Mouse (Mus musculus) kidney, adult 2 months (tissue): ENCODE results near the gene Slc1a1. TPM values are rescaled to one million over a fixed set of nuclear protein-coding genes. Genes with fewer than 3 reads are reported as not detected.

ENCODE experiments used
- DNase-seq: peaks from one replicate; pipeline ENCODE4 v3.0.0; 2021
- H3K27ac ChIP-seq: fragments of 200-500 bp; 2 replicates; pipeline ENCODE4 v1.5.1; 2012; ENCODE audit warnings: low read depth, low read length, control low read depth, inconsistent platforms; ENCODE audit not compliant: insufficient read depth
- H3K27me3 ChIP-seq: fragments of 200-500 bp; replicated peaks from 2 replicates; pipeline ENCODE4 v1.6.1; 2012; ENCODE audit warnings: mild to moderate bottlenecking, moderate library complexity, low read length, inconsistent platforms; ENCODE audit not compliant: control insufficient read depth, insufficient read depth
- H3K36me3 ChIP-seq: fragments of 200-500 bp; 2 replicates; pipeline ENCODE4 v1.6.1; 2012; ENCODE audit warnings: mild to moderate bottlenecking, moderate library complexity, low read length, inconsistent platforms; ENCODE audit not compliant: control insufficient read depth, insufficient read depth
- H3K4me1 ChIP-seq: fragments of 200-500 bp; 2 replicates; pipeline ENCODE4 v1.6.1; 2011; ENCODE audit warnings: low read length; ENCODE audit not compliant: control insufficient read depth, insufficient read depth
- H3K4me3 ChIP-seq: fragments of 200-500 bp; 2 replicates; pipeline ENCODE4 v1.5.1; 2011; ENCODE audit warnings: mild to moderate bottlenecking, low read depth, low read length, control low read depth; ENCODE audit not compliant: insufficient read depth
- CTCF ChIP-seq: fragments of 200-500 bp; conservative IDR thresholded peaks from 2 replicates; pipeline ENCODE4 v1.5.1; 2011; ENCODE audit warnings: low read depth, mild to moderate bottlenecking, control low read depth, low read length, moderate library complexity, mixed read lengths; ENCODE audit not compliant: insufficient read depth, insufficient read length
- POLR2A ChIP-seq: fragments of 200-500 bp; IDR thresholded peaks from one replicate; pipeline ENCODE4 v1.6.1; 2011; ENCODE audit warnings: low read depth, low read length, control low read depth
- WGBS: fragments of 180-500 bp; shearing (Covaris S2); methylation state at CpG from one replicate; pipeline ENCODE4 v1.1.7; 2018; 5-methylcytosine and 5-hydroxymethylcytosine counted together
- polyA plus RNA-seq: library from polyadenylated mRNA; depleted of rRNA; stranded (reverse); fragments of >200 nt; gene quantifications from 2 replicates; pipeline ENCODE4 v1.2.3, GENCODE M21; 2012

The Slc1a1 gene
- polyA plus RNA-seq, 1 experiment, result 86.5 TPM

GRCm38 (mm10) chr19:28897497-28897896, 62.6 kb downstream of the Slc1a1 start:
- Histone ChIP-seq H3K27me3 (no peaks in the 10 kb centered on the region), H3K4me1 (no peaks in the 10 kb centered on the region), H3K27ac (no peak overlapping the region), H3K36me3 (no peaks in the 10 kb centered on the region; the same call in none of the 2 replicates), H3K4me3 (no peak overlapping the region)
- TF ChIP-seq POLR2A (no peak), CTCF (no peak)
- WGBS, result 83% methylated on average over 9 of the region's 9 CpGs
- DNase-seq, result no peak

DNA sequence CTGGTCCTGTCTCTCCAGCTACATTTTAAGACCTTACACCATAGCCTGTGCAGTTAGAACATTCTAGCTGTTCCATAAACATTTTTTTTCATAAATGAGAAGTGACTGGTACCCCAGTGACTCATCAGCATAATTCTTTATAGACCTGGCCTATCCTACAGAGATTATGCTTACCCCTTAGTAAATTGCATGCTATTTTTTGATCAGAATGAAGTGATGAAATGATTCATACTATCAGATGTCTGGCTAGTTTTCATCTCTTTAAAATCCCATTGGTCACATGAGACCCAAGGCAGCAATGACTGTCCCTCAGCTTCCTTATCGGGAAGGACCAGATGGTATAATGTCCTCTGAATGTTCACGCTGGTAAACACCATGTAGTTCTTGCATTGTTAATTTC, 65.9 kb downstream of the Slc1a1 start:
- Histone ChIP-seq H3K27me3 (no peaks in the 10 kb centered on the region), H3K36me3 (no peaks in the 10 kb centered on the region; the same call in 1 of the 2 replicates), H3K4me3 (no peak overlapping the region), H3K27ac (no peak overlapping the region), H3K4me1 (no peaks in the 10 kb centered on the region)
- WGBS, result 91% methylated on average over 2 of the region's 2 CpGs
- TF ChIP-seq POLR2A, result no peak
- no peak for TF ChIP-seq CTCF
- no peak for DNase-seq

- Histone ChIP-seq H3K4me1 (no peaks in the 10 kb centered on the region), H3K27ac (no peak overlapping the region), H3K4me3 (no peak overlapping the region), H3K27me3 (no peaks in the 10 kb centered on the region), H3K36me3 (no peaks in the 10 kb centered on the region; the same call in 1 of the 2 replicates)
- WGBS, result 56% methylated on average over 2 of the region's 2 CpGs
- TF ChIP-seq POLR2A (no peak), CTCF (no peak)
- no peak for DNase-seq
Measured at GRCm38 (mm10) chr19:28902111-28902510, 67.3 kb downstream of the Slc1a1 start.

DNA sequence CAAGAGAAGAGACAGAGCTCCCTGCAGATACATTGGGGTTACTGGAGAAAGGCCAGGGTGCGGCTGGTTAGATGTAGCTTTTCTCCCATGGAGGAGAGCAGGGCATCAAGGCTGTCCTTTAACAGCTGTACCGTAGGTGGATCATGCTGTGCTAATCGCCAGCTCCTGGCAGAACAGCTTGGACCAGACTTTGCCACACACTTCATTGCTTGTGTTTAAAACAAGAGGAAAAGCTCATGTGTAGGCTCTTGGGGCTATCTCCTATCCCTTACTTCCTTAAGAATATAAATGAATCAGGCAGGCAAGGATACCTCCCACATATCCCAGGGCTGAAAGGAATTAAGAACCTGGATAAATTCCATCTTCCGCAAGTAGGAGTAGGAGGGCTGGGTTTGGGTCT, 68.0 kb downstream of the Slc1a1 start:
- H3K27me3 ChIP-seq, result no peaks in the 10 kb centered on the region
- no peak for TF ChIP-seq POLR2A
- TF ChIP-seq CTCF, result no peak
- H3K4me1 ChIP-seq, result no peaks in the 10 kb centered on the region
- WGBS, result 82% methylated on average over 4 of the region's 4 CpGs
- no peaks in the 10 kb centered on the region; the same call in 1 of the 2 replicates for H3K36me3 ChIP-seq
- no peak overlapping the region for H3K4me3 ChIP-seq
- no peak overlapping the region for H3K27ac ChIP-seq
- no peak for DNase-seq

DNA sequence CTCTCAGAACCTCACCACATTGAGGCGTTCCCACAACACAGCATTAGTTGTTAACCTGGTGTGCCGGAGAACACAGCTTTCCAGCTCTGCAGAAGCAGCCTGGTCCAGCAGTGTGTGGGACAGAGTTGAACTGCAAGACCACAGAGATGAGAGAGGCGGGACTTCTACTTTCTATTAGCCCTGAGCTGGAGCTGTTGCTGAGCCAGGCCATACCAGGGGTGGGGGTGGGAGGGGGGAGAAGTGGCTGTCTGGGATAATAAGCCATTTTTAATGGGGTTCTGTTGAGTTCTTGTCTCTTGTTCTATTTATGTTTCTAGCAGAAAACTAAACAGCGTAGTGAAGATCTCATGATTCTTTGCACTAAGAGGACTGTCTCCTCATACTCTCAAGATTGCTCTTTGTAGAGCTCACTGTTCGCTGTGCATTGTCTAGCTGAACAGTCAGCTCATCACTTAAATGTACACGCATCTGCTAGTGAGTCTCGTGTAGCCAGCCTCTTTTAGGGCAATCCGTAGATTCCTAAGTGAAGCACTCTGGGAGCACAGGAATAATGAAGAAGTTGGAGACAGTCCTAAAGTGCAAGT, 68.8 kb downstream of the Slc1a1 start:
- WGBS, result 91% methylated on average over 8 of the region's 8 CpGs
- DNase-seq, result no peak
- no peaks in the 10 kb centered on the region for H3K27me3 ChIP-seq
- no peaks in the 10 kb centered on the region for H3K4me1 ChIP-seq
- H3K4me3 ChIP-seq, result no peak overlapping the region
- TF ChIP-seq POLR2A, result no peak
- no peak for TF ChIP-seq CTCF
- H3K36me3 ChIP-seq, result no peaks in the 10 kb centered on the region
- no peak overlapping the region for H3K27ac ChIP-seq

DNA sequence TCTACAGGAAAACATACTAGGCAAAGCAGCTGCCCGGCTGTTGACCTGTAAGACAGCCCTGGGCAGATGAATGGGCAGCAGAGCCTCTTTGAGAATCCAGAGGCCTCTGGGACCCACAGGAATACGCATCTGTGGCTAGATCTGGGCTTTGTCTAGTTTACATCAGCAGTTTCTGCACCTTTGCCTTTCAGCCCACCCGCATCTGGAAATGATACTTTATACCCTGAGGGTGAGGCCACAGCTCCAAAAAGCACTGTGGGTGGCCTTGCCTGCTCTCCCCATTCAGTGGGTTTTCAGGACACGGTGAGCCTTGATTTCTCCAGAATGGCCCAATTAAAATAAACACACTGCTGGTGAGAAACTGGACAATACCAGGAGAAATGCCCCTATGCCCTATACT, 73.3 kb downstream of the Slc1a1 start:
- no peak for DNase-seq
- no peak overlapping the region for H3K27ac ChIP-seq
- WGBS, result 72% methylated on average over 4 of the region's 4 CpGs
- TF ChIP-seq CTCF, result no peak
- no peak for TF ChIP-seq POLR2A
- peaks cover 2% of the 10 kb centered on the region; the same call in 1 of the 2 replicates for H3K36me3 ChIP-seq
- no peaks in the 10 kb centered on the region for H3K4me1 ChIP-seq
- no peaks in the 10 kb centered on the region for H3K27me3 ChIP-seq
- no peak overlapping the region for H3K4me3 ChIP-seq

GRCm38 (mm10) chr19:28908693-28909092, 73.8 kb downstream of the Slc1a1 start:
- H3K36me3 ChIP-seq, result peaks cover 2% of the 10 kb centered on the region; the same call in 1 of the 2 replicates
- no peak for DNase-seq
- no peak overlapping the region for H3K27ac ChIP-seq
- WGBS, result 76% methylated on average over 9 of the region's 9 CpGs
- H3K4me3 ChIP-seq, result no peak overlapping the region
- no peak for TF ChIP-seq CTCF
- no peak for TF ChIP-seq POLR2A
- no peaks in the 10 kb centered on the region for H3K4me1 ChIP-seq
- H3K27me3 ChIP-seq, result no peaks in the 10 kb centered on the region
